Mouse (Mus musculus) liver, postnatal 0 days (tissue): ENCODE results near the gene Wfdc3.

Experiments
- CTCF ChIP-seq: sonication (generic); IDR thresholded peaks from 2 replicates; pipeline ENCODE4 v1.5.1; 2016; ENCODE audit warnings: antibody characterized with exemption, low read depth
- EP300 ChIP-seq: IDR thresholded peaks from 2 replicates; pipeline ENCODE4 v1.6.1; 2016; ENCODE audit warnings: antibody characterized with exemption, low read depth, mild to moderate bottlenecking

- TF ChIP-seq CTCF: no peak
- no peak for TF ChIP-seq EP300
These were observed 10.3 kb downstream of the Wfdc3 start for GRCm38 (mm10) chr2:164735446-164735845.
